Mouse (Mus musculus): Measurements from ENCODE around the gene Cadm1. TPM values are rescaled to one million over a fixed set of nuclear protein-coding genes. Genes with fewer than 3 reads are reported as not detected.

Cadm1 gene
- total and polyA plus RNA-seq, 3 experiments = 0.14 to 0.31 TPM; not detected in 1

- Histone ChIP-seq H3K4me1 (ENCODE audit: control insufficient read depth in 1 of 2, insufficient read depth in 2 of 2, low read length in 2 of 2) (no peaks in the 10 kb centered on the region), H3K27me3 (ENCODE audit: control insufficient read depth in 1 of 2, insufficient read depth in 2 of 2, low read length in 2 of 2) (no peaks in the 10 kb centered on the region), H3K9ac (ENCODE audit: control insufficient read depth, low read depth, low read length, poor library complexity, severe bottlenecking) (no peak overlapping the region), H3K4me3 (ENCODE audit: control insufficient read depth in 1 of 2, insufficient read depth in 1 of 2, low read depth in 2 of 2, low read length in 2 of 2) (no peak overlapping the region), H3K27ac (ENCODE audit: control insufficient read depth, low read depth, low read length) (no peak overlapping the region), H3K9me3 (replicated peaks; ENCODE audit: insufficient read depth, low read length) (no peaks in the 10 kb centered on the region), H3K79me2 (ENCODE audit: control insufficient read depth, insufficient read depth, low read length, poor library complexity) (no peaks in the 10 kb centered on the region), H3K36me3 (ENCODE audit: control insufficient read depth in 1 of 2, insufficient read depth in 2 of 2, low read length in 2 of 2) (no peaks in the 10 kb centered on the region)
- DNase-seq (ENCODE audit: low read depth, low spot score) = peak; percentile 9
- no peak for TF ChIP-seq ZC3H11A (IDR thresholded peaks at IDR 0.05; ENCODE audit: low read depth, low read length)
- no peak for TF ChIP-seq ETS1 (IDR thresholded peaks at IDR 0.05; ENCODE audit: low read depth, low read length)
- TF ChIP-seq TCF12 (IDR thresholded peaks at IDR 0.05; ENCODE audit: low read depth, low read length) = no peak
- TF ChIP-seq NELFE (IDR thresholded peaks at IDR 0.05; ENCODE audit: low read depth, low read length) = no peak
- no peak for TF ChIP-seq NRF1 (IDR thresholded peaks at IDR 0.05; ENCODE audit: insufficient read depth, low read depth, low read length, poor library complexity, severe bottlenecking)
- no peak for TF ChIP-seq POLR2A (IDR thresholded peaks at IDR 0.05; ENCODE audit: control insufficient read depth in 1 of 2, insufficient read depth in 1 of 2, low read depth in 1 of 2, low read length in 2 of 2, poor library complexity in 1 of 2)
- TF ChIP-seq BHLHE40 (IDR thresholded peaks at IDR 0.05; ENCODE audit: borderline replicate concordance, low read depth, low read length) = no peak
- TF ChIP-seq MYB (IDR thresholded peaks at IDR 0.05; ENCODE audit: low read depth, low read length) = no peak
- TF ChIP-seq JUND (IDR thresholded peaks at IDR 0.05; ENCODE audit: low read depth, low read length) = no peak
- no peak for TF ChIP-seq KAT2A (conservative IDR thresholded peaks at IDR 0.05; ENCODE audit: low read depth, low read length)
- TF ChIP-seq RCOR1 (IDR thresholded peaks at IDR 0.05; ENCODE audit: low read depth, low read length) = no peak
Observed at GRCm38 (mm10) chr9:47703026-47703876, 173.3 kb downstream of the Cadm1 start.

GRCm38 (mm10) chr9:47706341-47706740, 176.4 kb downstream of the Cadm1 start:
- no peaks in the 10 kb centered on the region for H3K4me1 ChIP-seq (ENCODE audit: control insufficient read depth in 1 of 2, insufficient read depth in 2 of 2, low read length in 2 of 2)
- no peaks in the 10 kb centered on the region for H3K27me3 ChIP-seq (ENCODE audit: control insufficient read depth in 1 of 2, insufficient read depth in 2 of 2, low read length in 2 of 2)
- no peaks in the 10 kb centered on the region for H3K79me2 ChIP-seq (ENCODE audit: control insufficient read depth, insufficient read depth, low read length, poor library complexity)
- no peaks in the 10 kb centered on the region for H3K36me3 ChIP-seq (ENCODE audit: control insufficient read depth in 1 of 2, insufficient read depth in 2 of 2, low read length in 2 of 2)
- no peaks in the 10 kb centered on the region for H3K9me3 ChIP-seq (replicated peaks; ENCODE audit: insufficient read depth, low read length)
- no peak for DNase-seq (ENCODE audit: low read depth, low spot score)
- H3K9ac ChIP-seq (ENCODE audit: control insufficient read depth, low read depth, low read length, poor library complexity, severe bottlenecking) = no peak overlapping the region
- TF ChIP-seq GATA1 (IDR thresholded peaks at IDR 0.05; ENCODE audit: low read depth, low read length) (no peak), CTCF (IDR thresholded peaks at IDR 0.05 in 2 of 3, conservative IDR thresholded peaks at IDR 0.05 in 1 of 3; ENCODE audit: control insufficient read depth in 1 of 3, insufficient read depth in 1 of 3, low read depth in 2 of 3, low read length in 3 of 3, poor library complexity in 1 of 3, severe bottlenecking in 1 of 3) (no peak)
- no peak overlapping the region for H3K4me3 ChIP-seq (ENCODE audit: control insufficient read depth in 1 of 2, insufficient read depth in 1 of 2, low read depth in 2 of 2, low read length in 2 of 2)
- no peak overlapping the region for H3K27ac ChIP-seq (ENCODE audit: control insufficient read depth, low read depth, low read length)

- TF ChIP-seq CTCF (IDR thresholded peaks at IDR 0.05 in 2 of 3, conservative IDR thresholded peaks at IDR 0.05 in 1 of 3; ENCODE audit: control insufficient read depth in 1 of 3, insufficient read depth in 1 of 3, low read depth in 2 of 3, low read length in 3 of 3, poor library complexity in 1 of 3, severe bottlenecking in 1 of 3) (no peak), EP300 (IDR thresholded peaks at IDR 0.05; ENCODE audit: low read depth in 1 of 2, low read length in 2 of 2) (no peak)
- Histone ChIP-seq H3K9me3 (replicated peaks; ENCODE audit: insufficient read depth, low read length) (no peaks in the 10 kb centered on the region), H3K4me1 (ENCODE audit: control insufficient read depth in 1 of 2, insufficient read depth in 2 of 2, low read length in 2 of 2) (no peaks in the 10 kb centered on the region), H3K9ac (ENCODE audit: control insufficient read depth, low read depth, low read length, poor library complexity, severe bottlenecking) (no peak overlapping the region), H3K27me3 (ENCODE audit: control insufficient read depth in 1 of 2, insufficient read depth in 2 of 2, low read length in 2 of 2) (no peaks in the 10 kb centered on the region), H3K27ac (ENCODE audit: control insufficient read depth, low read depth, low read length) (no peak overlapping the region), H3K36me3 (ENCODE audit: control insufficient read depth in 1 of 2, insufficient read depth in 2 of 2, low read length in 2 of 2) (no peaks in the 10 kb centered on the region), H3K4me3 (ENCODE audit: control insufficient read depth in 1 of 2, insufficient read depth in 1 of 2, low read depth in 2 of 2, low read length in 2 of 2) (no peak overlapping the region), H3K79me2 (ENCODE audit: control insufficient read depth, insufficient read depth, low read length, poor library complexity) (no peaks in the 10 kb centered on the region)
- no peak for DNase-seq (ENCODE audit: low read depth, low spot score)
Observed at GRCm38 (mm10) chr9:47707326-47707725, 177.4 kb downstream of the Cadm1 start.
